ENCODE assay signal across 8 mouse cellular contexts in the genomic region with DNA sequence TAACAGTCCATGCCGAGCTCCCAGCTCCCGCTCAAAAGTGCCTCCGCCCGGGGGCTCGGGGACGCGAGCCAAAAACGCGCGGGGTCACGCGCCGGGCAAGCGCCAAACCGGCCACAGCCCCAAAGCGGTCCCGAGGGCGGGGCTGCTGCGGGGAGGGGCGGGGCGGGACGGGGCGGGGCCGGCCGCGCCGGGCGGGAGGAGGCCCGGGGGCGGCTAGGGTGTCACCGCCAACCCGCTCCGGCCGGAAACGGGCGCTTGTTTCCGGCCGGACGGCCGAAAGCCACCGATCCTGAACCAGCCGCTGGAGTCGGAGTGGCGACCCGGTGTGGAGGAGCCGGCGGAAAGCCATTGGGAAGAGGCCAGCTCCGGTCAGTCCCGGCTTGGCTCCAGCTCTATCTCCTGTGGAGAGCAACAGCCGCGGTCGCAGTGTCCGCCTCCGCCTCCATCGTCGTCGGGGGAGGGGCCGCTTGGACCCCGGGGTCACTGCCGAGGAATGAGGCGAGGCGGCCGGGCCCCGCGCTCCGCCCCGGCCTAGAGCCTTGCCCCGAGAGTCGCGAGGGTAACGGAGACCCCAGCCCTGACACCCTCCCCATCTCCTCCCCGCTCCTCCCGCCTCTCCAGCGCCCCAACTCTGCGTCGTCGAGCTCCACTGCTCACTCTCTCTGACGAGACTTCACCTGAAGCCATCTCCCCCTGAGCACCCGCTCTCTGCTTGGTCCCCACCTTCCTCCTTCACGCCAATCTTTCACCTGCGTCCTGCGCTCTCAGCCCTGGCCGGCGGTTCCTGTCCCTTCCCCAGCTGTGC. TPM values are rescaled to one million over a fixed set of nuclear protein-coding genes. Genes with fewer than 3 reads are reported as not detected.
DNase-seq lines count a peak whose midpoint lies in the region; ATAC-seq and TF ChIP-seq lines count a peak whose summit lies in the region.

Gene Otud7b, plus strand, starts transcription at position 267 of the 805 bp plus-strand sequence.

- no peaks in the 10 kb centered on the region for H3K9me3 ChIP-seq in heart, embryonic 14.5 days (ENCODE audit: control insufficient read depth, low read length)
- no peaks in the 10 kb centered on the region for H3K9me3 ChIP-seq in liver, embryonic 14.5 days (ENCODE audit: control insufficient read depth, low read length)
- no peaks in the 10 kb centered on the region for H3K9me3 ChIP-seq in neural tube, embryonic 11.5 days (ENCODE audit: control insufficient read depth, low read length)
- H3K9me3 ChIP-seq in stomach, embryonic 16.5 days (replicated peaks; ENCODE audit: control insufficient read depth, low read length), result no peaks in the 10 kb centered on the region

- WGBS in heart, embryonic 14.5 days, result under 1% methylated on average over 77 of the region's 84 CpGs
- WGBS in liver, embryonic 14.5 days (ENCODE audit: insufficient replicate concordance), result under 1% methylated on average over 84 of the region's 84 CpGs
- under 1% methylated on average over 78 of the region's 84 CpGs for WGBS in neural tube, embryonic 11.5 days
- WGBS in stomach, embryonic 16.5 days, result under 1% methylated on average over 84 of the region's 84 CpGs

- H3K4me3 ChIP-seq in heart, embryonic 14.5 days (ENCODE audit: control insufficient read depth in 1 of 2, insufficient read depth in 1 of 2, low read depth in 1 of 2, low read length in 2 of 2), result peak within 1 kb of the TSS; percentile 86 to 92
- peak within 1 kb of the TSS; percentile 88 to 95 for H3K4me3 ChIP-seq in liver, embryonic 14.5 days (ENCODE audit: insufficient read depth in 1 of 2, low read depth in 2 of 2, low read length in 2 of 2)
- peak within 1 kb of the TSS; percentile 79 for H3K4me3 ChIP-seq in neural tube, embryonic 11.5 days (ENCODE audit: low read depth, low read length)
- H3K4me3 ChIP-seq in stomach, embryonic 16.5 days (replicated peaks; ENCODE audit: low read length), result peak within 1 kb of the TSS; percentile 84

- H3K4me2 ChIP-seq in heart, embryonic 14.5 days (ENCODE audit: low read length), result peak within 1 kb of the TSS; percentile 82
- peak within 1 kb of the TSS; percentile 84 for H3K4me2 ChIP-seq in liver, embryonic 14.5 days (ENCODE audit: low read depth)
- peak within 1 kb of the TSS; percentile 85 for H3K4me2 ChIP-seq in neural tube, embryonic 11.5 days (ENCODE audit: low read depth)
- H3K4me2 ChIP-seq in stomach, embryonic 16.5 days (ENCODE audit: low read depth, low read length), result peak within 1 kb of the TSS; percentile 84

- TF ChIP-seq CTCF in liver, embryonic 14.5 days (IDR thresholded peaks at IDR 0.05; ENCODE audit: low read depth), result no peak

- peaks cover 7 to 22% of the 10 kb centered on the region in 2 experiments for H3K4me1 ChIP-seq in heart, embryonic 14.5 days (ENCODE audit: control insufficient read depth in 2 of 2, insufficient read depth in 2 of 2, low read length in 2 of 2)
- H3K4me1 ChIP-seq in liver, embryonic 14.5 days (replicated peaks; ENCODE audit: control insufficient read depth in 2 of 2, insufficient read depth in 2 of 2, low read length in 1 of 2), result peaks cover 13% of the 10 kb centered on the region in 2 experiments
- no peaks in the 10 kb centered on the region; the same call in 1 of the 2 replicates for H3K4me1 ChIP-seq in neural tube, embryonic 11.5 days (ENCODE audit: control insufficient read depth, insufficient read depth, low read length)
- peaks cover 14% of the 10 kb centered on the region for H3K4me1 ChIP-seq in stomach, embryonic 16.5 days (ENCODE audit: control insufficient read depth, insufficient read depth, low read length)

- TF ChIP-seq EP300 in liver, embryonic 14.5 days (IDR thresholded peaks at IDR 0.05; ENCODE audit: low read depth), result 0 out of 2 replicates have a peak, but pooled peaks have one; percentile 27

- no peaks in the 10 kb centered on the region for H3K27me3 ChIP-seq in heart, embryonic 14.5 days (ENCODE audit: control insufficient read depth, insufficient read depth, low read length)
- no peaks in the 10 kb centered on the region for H3K27me3 ChIP-seq in liver, embryonic 14.5 days (ENCODE audit: control insufficient read depth, insufficient read depth, low read length)
- no peaks in the 10 kb centered on the region for H3K27me3 ChIP-seq in neural tube, embryonic 11.5 days (ENCODE audit: control insufficient read depth, insufficient read depth, low read length)
- no peaks in the 10 kb centered on the region for H3K27me3 ChIP-seq in stomach, embryonic 16.5 days (ENCODE audit: control insufficient read depth, insufficient read depth, low read length)

- peaks cover 6% of the 10 kb centered on the region; the same call in 1 of the 2 replicates for H3K36me3 ChIP-seq in heart, embryonic 14.5 days (ENCODE audit: control insufficient read depth, insufficient read depth, low read length)
- H3K36me3 ChIP-seq in liver, embryonic 14.5 days (replicated peaks; ENCODE audit: control insufficient read depth, insufficient read depth, low read depth), result no peaks in the 10 kb centered on the region
- no peaks in the 10 kb centered on the region for H3K36me3 ChIP-seq in neural tube, embryonic 11.5 days (ENCODE audit: control insufficient read depth, insufficient read depth, low read length)
- H3K36me3 ChIP-seq in stomach, embryonic 16.5 days (ENCODE audit: control insufficient read depth, insufficient read depth, low read length), result no peaks in the 10 kb centered on the region

- DNase-seq in CD4-positive, CD25-positive, alpha-beta regulatory T cell, adult 2 months (ENCODE audit: low read depth, low spot score), result peak; percentile 85
- DNase-seq in brain, embryonic 18.5 days (ENCODE audit: low read depth, low spot score), result peak; percentile 42
- peak; percentile 91 for DNase-seq in kidney, postnatal 10 days
- peak; percentile 61 to 75 (median 70) for DNase-seq in liver, embryonic 14.5 days (ENCODE audit: low read depth in 3 of 3, low spot score in 3 of 3)
- peak; percentile 91 for DNase-seq in neural tube, embryonic 11.5 days (ENCODE audit: low spot score)

- peak within 1 kb of the TSS; percentile 90 to 95 for H3K27ac ChIP-seq in heart, embryonic 14.5 days (replicated peaks in 1 of 2; ENCODE audit: control insufficient read depth in 1 of 2, insufficient read depth in 1 of 2, low read depth in 2 of 2, low read length in 2 of 2)
- H3K27ac ChIP-seq in liver, embryonic 14.5 days, result peak within 1 kb of the TSS; percentile 80
- H3K27ac ChIP-seq in neural tube, embryonic 11.5 days (ENCODE audit: low read depth, low read length), result peak within 1 kb of the TSS; percentile 85
- H3K27ac ChIP-seq in stomach, embryonic 16.5 days (ENCODE audit: low read length), result peak within 1 kb of the TSS; percentile 95

- peak within 1 kb of the TSS; percentile 96 for H3K9ac ChIP-seq in heart, embryonic 14.5 days (ENCODE audit: low read length)
- H3K9ac ChIP-seq in liver, embryonic 14.5 days (replicated peaks), result peak within 1 kb of the TSS; percentile 98
- H3K9ac ChIP-seq in neural tube, embryonic 11.5 days (ENCODE audit: low read length), result peak within 1 kb of the TSS; percentile 86
- peak within 1 kb of the TSS; percentile 97 for H3K9ac ChIP-seq in stomach, embryonic 16.5 days (ENCODE audit: low read length)

- peak; percentile 77 for ATAC-seq in erythroid progenitor cell, adult 5-6 weeks (replicated peaks; ENCODE audit: low FRiP score, poor library complexity, severe bottlenecking)
- ATAC-seq in heart, embryonic 14.5 days (ENCODE audit: insufficient number of reproducible peaks, insufficient read depth, low FRiP score, low read depth), result peak; percentile 92
- ATAC-seq in liver, embryonic 14.5 days (ENCODE audit: insufficient read depth), result peak; percentile 93
- peak; percentile 86 for ATAC-seq in neural tube, embryonic 11.5 days (ENCODE audit: insufficient read depth, low FRiP score, low TSS enrichment)
- ATAC-seq in stomach, embryonic 16.5 days (ENCODE audit: insufficient read depth, low FRiP score), result peak; percentile 94

RNA-seq across cellular contexts. Expression of gene Otud7b, which starts in this region (rescaled TPM):
- total RNA-seq in erythroid progenitor cell, adult 5-6 weeks (2015; ENCODE audit: low replicate concordance), result 4.6 and 9.4 TPM in 2 replicates
- total RNA-seq in erythroid progenitor cell, adult 5-6 weeks (2017; ENCODE audit: low replicate concordance), result 28.5 and 37.6 TPM in 2 replicates
- polyA plus RNA-seq in heart, embryonic 14.5 days (2014; fragmentation: Nextera tagmentation; extraction: Ambion mirVana), result 12.6 and 16.2 TPM in 2 replicates
- 2.8 and 3.5 TPM in 2 replicates for polyA plus RNA-seq in liver, embryonic 14.5 days (2012; rRNA removed)
- polyA plus RNA-seq in liver, embryonic 14.5 days (2014; fragmentation: Nextera tagmentation; extraction: Ambion mirVana), result 5.2 and 8.4 TPM in 2 replicates
- polyA plus RNA-seq in neural tube, embryonic 11.5 days (2014; fragmentation: Nextera tagmentation; extraction: Ambion mirVana), result 9.0 and 11.4 TPM in 2 replicates
- 11.8 and 13.1 TPM in 2 replicates for polyA plus RNA-seq in stomach, embryonic 16.5 days (2015; fragmentation: Nextera tagmentation; extraction: Ambion mirVana)

Comparison
In these comparisons a context has a peak if more than half of its experiments do, and no peak if none do; other contexts are left out.
1. Peak in every context shown above with its lines: DNase-seq, ATAC-seq, H3K4me3 ChIP-seq and H3K27ac ChIP-seq.